Mouse (Mus musculus) kidney, postnatal 0 days (tissue): ENCODE measurements around the gene Slc48a1. TPM values are rescaled to one million over a fixed set of nuclear protein-coding genes. Genes with fewer than 3 reads are reported as not detected.

Source experiments
- ATAC-seq: fragments of 200-750 bp; cut with Nextera tagmentation; replicated peaks from 2 replicates; pipeline ENCODE4 v1.8.0; 2017; ENCODE audit warnings: low read depth, moderate number of reproducible peaks, moderate TSS enrichment, moderate library complexity; ENCODE audit not compliant: low FRiP score
- DNase-seq: peaks from one replicate; pipeline ENCODE4 v3.0.0-alpha.2; 2016; ENCODE audit warnings: low spot score
- H3K27ac ChIP-seq: fragments of 300-500 bp; sonication (generic); 2 replicates; pipeline ENCODE4 v1.5.1; 2014; ENCODE audit warnings: mild to moderate bottlenecking
- H3K27me3 ChIP-seq: fragments of 300-500 bp; sonication (generic); 2 replicates; pipeline ENCODE4 v1.6.1; 2014; ENCODE audit warnings: low read length, mixed read lengths; ENCODE audit not compliant: insufficient read depth
- H3K36me3 ChIP-seq: fragments of 300-500 bp; sonication (generic); 2 replicates; pipeline ENCODE4 v1.6.1; 2014; ENCODE audit warnings: low read length, mixed read lengths; ENCODE audit not compliant: insufficient read depth
- H3K4me1 ChIP-seq: fragments of 300-500 bp; sonication (generic); replicated peaks from 2 replicates; pipeline ENCODE4 v1.6.1; 2014; ENCODE audit warnings: antibody characterized with exemption, low read length, mixed read lengths; ENCODE audit not compliant: insufficient read depth
- H3K4me2 ChIP-seq: fragments of 300-500 bp; sonication (generic); 2 replicates; pipeline ENCODE4 v1.6.1; 2014; ENCODE audit warnings: mild to moderate bottlenecking, low read length, moderate library complexity, mixed read lengths
- H3K4me3 ChIP-seq: fragments of 300-500 bp; sonication (generic); replicated peaks from 2 replicates; pipeline ENCODE4 v1.5.1; 2014; ENCODE audit warnings: low read depth, low read length
- H3K9ac ChIP-seq: fragments of 300-500 bp; sonication (generic); 2 replicates; pipeline ENCODE4 v1.6.1; 2014; ENCODE audit warnings: low read depth, low read length
- H3K9me3 ChIP-seq: fragments of 300-500 bp; sonication (generic); replicated peaks from 2 replicates; pipeline ENCODE4 v1.6.1; 2016; ENCODE audit warnings: low read length, inconsistent platforms, mixed read lengths
- CTCF ChIP-seq: IDR thresholded peaks from 2 replicates; pipeline ENCODE4 v1.5.1; 2016; ENCODE audit warnings: antibody characterized with exemption, low read depth, mild to moderate bottlenecking, moderate library complexity
- WGBS: fragments of 180-500 bp; shearing (Covaris S2); extraction: QIAGEN DNeasy Blood & Tissue Kit; methylation state at CpG from one replicate; pipeline ENCODE4 v1.1.7; 2014; 5-methylcytosine and 5-hydroxymethylcytosine counted together
- polyA plus RNA-seq: library from polyadenylated mRNA; unstranded; fragments of >200 nt; fragmentation: Nextera tagmentation; extraction: Ambion mirVana; gene quantifications from 2 replicates; pipeline ENCODE4 v1.2.1, GENCODE M21; 2015

The Slc48a1 gene
- polyA plus RNA-seq, 1 experiment from 2014 or later = 86.9 TPM

DNA sequence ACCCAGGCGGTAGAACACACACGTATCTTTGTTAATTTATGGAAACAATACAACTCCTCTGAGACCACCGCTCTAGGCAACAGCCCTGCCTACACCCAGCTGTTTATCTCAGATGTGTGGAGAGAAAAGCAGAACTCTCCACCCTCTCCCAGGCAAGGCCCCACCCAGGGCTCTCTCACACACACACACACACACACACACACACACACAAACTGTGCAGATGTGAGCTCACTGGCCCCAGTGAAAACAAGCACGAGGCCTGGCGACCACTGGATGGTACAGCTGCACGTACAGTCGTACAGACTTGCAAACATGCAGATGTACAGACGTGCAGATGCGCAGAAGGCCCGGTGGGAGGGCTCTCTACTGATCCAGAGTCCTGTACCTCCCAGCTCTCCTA, 33.4 kb upstream of the Slc48a1 start:
- no peak for TF ChIP-seq CTCF
- H3K4me1 ChIP-seq = no peaks in the 10 kb centered on the region
- H3K4me3 ChIP-seq = no peak overlapping the region
- no peak overlapping the region for H3K9ac ChIP-seq
- no peaks in the 10 kb centered on the region for H3K27me3 ChIP-seq
- DNase-seq (no peak), ATAC-seq (no peak)
- 75% methylated on average over 10 of the region's 10 CpGs for WGBS
- no peak overlapping the region for H3K4me2 ChIP-seq
- H3K36me3 ChIP-seq = peaks cover 28% of the 10 kb centered on the region
- H3K27ac ChIP-seq = no peak overlapping the region
- H3K9me3 ChIP-seq = no peaks in the 10 kb centered on the region

DNA sequence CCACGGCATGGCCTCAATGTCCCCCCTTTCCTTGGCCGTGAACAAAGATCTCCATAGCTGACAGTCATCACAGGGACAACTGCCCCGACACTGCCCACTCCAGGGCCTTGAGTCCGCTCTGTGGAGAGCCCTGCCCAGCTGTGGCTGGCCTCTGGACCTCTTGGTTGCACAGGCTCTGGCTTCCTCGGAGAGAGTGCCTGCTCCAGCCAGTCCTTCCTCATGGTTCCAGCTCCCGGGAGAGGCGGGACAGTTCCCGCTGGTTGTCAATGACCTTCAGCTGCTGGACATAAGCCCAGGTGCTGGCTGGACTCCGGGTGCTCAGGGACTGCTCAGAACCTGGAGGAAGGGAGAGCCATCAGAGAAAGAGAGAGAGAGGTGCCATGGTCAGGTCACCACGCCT, 33.0 kb upstream of the Slc48a1 start:
- H3K9ac ChIP-seq = no peak overlapping the region
- TF ChIP-seq CTCF = no peak
- H3K27ac ChIP-seq = no peak overlapping the region
- DNase-seq = no peak
- H3K36me3 ChIP-seq = peaks cover 28% of the 10 kb centered on the region
- WGBS = 56% methylated on average over 10 of the region's 10 CpGs
- H3K4me3 ChIP-seq = no peak overlapping the region
- H3K9me3 ChIP-seq = no peaks in the 10 kb centered on the region
- no peaks in the 10 kb centered on the region for H3K4me1 ChIP-seq
- H3K27me3 ChIP-seq = no peaks in the 10 kb centered on the region
- H3K4me2 ChIP-seq = no peak overlapping the region
- no peak for ATAC-seq

DNA sequence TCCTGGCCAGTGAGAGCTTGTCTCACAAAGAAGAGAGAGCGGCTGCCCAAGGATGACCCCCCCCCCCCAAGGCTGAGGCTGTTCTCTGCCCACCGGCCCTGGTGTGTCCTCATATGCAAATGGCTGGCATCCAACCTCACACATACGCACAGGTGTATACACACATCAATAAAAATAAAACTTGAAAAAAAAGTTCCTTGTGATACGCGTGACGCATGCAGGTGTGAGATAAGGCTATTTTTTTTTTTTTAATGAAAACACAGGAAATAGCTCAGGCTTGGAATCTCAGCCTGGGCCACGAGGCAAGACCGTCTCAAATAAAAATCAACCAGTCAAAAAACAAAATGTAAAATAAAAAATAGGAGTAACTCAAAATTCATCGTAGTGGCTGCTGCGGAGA, 32.0 kb upstream of the Slc48a1 start:
- H3K4me1 ChIP-seq = peaks cover 3% of the 10 kb centered on the region; the same call in 1 of the 2 replicates
- peaks cover 28% of the 10 kb centered on the region for H3K36me3 ChIP-seq
- no peak for ATAC-seq
- no peak for TF ChIP-seq CTCF
- 87% methylated on average over 10 of the region's 10 CpGs for WGBS
- no peak for DNase-seq
- no peaks in the 10 kb centered on the region for H3K27me3 ChIP-seq
- H3K27ac ChIP-seq = no peak overlapping the region
- no peak overlapping the region for H3K4me3 ChIP-seq
- no peak overlapping the region for H3K4me2 ChIP-seq
- H3K9ac ChIP-seq = no peak overlapping the region
- H3K9me3 ChIP-seq = no peaks in the 10 kb centered on the region

DNA sequence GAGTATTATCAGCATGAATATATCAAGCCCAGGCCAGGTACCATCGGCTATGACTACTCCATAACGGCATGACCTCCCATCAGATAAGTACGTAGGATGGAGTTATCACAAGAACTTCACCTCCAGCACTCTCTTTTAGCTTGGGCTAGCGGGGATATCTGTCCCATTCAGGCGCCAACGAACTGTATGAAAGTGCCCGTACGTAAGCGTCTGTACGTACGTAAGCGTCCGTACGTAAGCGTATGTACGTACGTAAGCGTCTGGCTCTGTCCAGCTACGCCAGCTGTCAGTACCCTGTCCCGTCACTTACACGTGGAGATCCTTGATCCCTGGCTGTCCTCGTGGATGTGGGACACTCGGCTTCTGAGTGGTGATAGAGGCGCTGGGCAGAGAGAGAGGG, 31.6 kb upstream of the Slc48a1 start:
- peaks cover 3% of the 10 kb centered on the region; the same call in 1 of the 2 replicates for H3K4me1 ChIP-seq
- no peaks in the 10 kb centered on the region for H3K9me3 ChIP-seq
- ATAC-seq (no peak), DNase-seq (no peak)
- H3K27ac ChIP-seq = no peak overlapping the region
- H3K27me3 ChIP-seq = no peaks in the 10 kb centered on the region
- no peak for TF ChIP-seq CTCF
- H3K36me3 ChIP-seq = peaks cover 28% of the 10 kb centered on the region
- H3K4me3 ChIP-seq = no peak overlapping the region
- no peak overlapping the region for H3K4me2 ChIP-seq
- H3K9ac ChIP-seq = no peak overlapping the region
- WGBS = 93% methylated on average over 24 of the region's 24 CpGs

DNA sequence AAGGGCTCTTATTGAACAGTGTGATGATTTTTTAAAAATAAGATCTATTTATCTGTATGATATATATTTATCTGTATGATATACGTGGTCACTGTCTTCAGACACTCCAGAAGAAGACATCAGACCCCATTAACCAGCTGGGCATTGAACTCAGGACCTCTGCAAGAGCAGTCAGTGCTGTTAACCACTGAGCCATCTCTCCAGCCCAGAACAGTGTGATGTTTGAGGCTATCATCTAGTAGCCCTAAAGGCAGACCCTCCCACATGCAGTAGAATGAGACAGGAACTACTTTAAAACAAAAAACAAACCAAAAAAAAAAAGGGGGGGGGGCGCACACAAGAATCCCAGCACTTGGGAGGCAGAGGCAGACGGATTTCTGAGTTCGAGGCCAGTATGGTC, 30.8 kb upstream of the Slc48a1 start:
- Histone ChIP-seq H3K4me1 (peaks cover 3% of the 10 kb centered on the region; the same call in 1 of the 2 replicates), H3K4me3 (no peak overlapping the region), H3K27ac (no peak overlapping the region), H3K9ac (no peak overlapping the region), H3K4me2 (no peak overlapping the region), H3K27me3 (no peaks in the 10 kb centered on the region), H3K36me3 (peaks cover 28% of the 10 kb centered on the region), H3K9me3 (no peaks in the 10 kb centered on the region)
- DNase-seq = no peak
- no peak for TF ChIP-seq CTCF
- no peak for ATAC-seq
- whole genome bisulfite sequencing = 89% methylated on average over 4 of the region's 4 CpGs

DNA sequence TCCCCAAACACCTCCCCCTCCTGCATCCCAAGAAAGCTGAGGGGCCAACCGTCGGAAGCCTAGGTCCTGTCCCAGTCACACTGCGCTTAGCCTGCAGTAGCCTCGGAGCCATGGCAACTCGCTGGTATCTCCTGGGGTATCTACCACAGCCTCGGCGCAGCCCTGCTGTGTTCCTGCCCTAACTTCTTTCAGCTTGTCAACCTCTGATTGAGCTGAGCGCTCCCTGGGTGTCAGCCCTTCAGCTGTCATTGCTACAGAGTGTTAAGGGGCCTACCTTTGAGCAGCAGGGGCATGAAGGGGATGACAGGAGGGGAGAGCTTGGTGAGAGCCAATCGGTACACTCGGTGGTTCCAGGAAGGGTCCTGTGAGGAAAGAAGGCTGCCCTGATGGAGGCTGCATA, 30.0 kb upstream of the Slc48a1 start:
- no peak for DNase-seq
- H3K4me3 ChIP-seq = no peak overlapping the region
- TF ChIP-seq CTCF = no peak
- no peak for ATAC-seq
- H3K27me3 ChIP-seq = no peaks in the 10 kb centered on the region
- peaks cover 3% of the 10 kb centered on the region; the same call in 1 of the 2 replicates for H3K4me1 ChIP-seq
- H3K4me2 ChIP-seq = no peak overlapping the region
- peaks cover 28% of the 10 kb centered on the region for H3K36me3 ChIP-seq
- no peak overlapping the region for H3K27ac ChIP-seq
- no peaks in the 10 kb centered on the region for H3K9me3 ChIP-seq
- no peak overlapping the region for H3K9ac ChIP-seq
- 71% methylated on average over 10 of the region's 10 CpGs for WGBS

DNA sequence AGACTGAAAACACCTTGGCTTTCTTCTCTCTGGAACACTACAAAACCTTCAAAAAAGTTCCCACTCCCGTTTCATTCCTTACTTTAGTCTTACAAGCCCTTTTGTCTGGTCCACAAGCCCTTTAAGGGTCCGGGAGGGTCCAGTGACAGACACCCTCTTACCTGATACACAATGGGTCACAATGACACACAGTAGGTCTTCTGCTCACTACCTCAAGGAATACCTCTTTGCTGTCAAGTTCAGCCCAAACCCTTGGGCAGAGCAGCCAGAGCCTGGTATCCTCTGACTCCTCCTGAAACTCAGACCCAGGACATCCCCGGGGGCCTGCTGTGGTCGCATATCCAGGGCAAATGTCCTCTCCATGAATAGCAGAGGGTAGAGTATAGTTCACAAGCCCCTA, 29.4 kb upstream of the Slc48a1 start:
- no peak for DNase-seq
- ATAC-seq = no peak
- WGBS = 92% methylated on average over 4 of the region's 4 CpGs
- Histone ChIP-seq H3K27ac (no peak overlapping the region), H3K27me3 (no peaks in the 10 kb centered on the region), H3K4me2 (no peak overlapping the region), H3K4me1 (peaks cover 3% of the 10 kb centered on the region; the same call in 1 of the 2 replicates), H3K9ac (no peak overlapping the region), H3K9me3 (no peaks in the 10 kb centered on the region), H3K4me3 (no peak overlapping the region), H3K36me3 (peaks cover 31% of the 10 kb centered on the region)
- TF ChIP-seq CTCF = no peak
